Mouse (Mus musculus) megakaryocyte-erythroid progenitor cell, adult 5-6 weeks (primary cell): ENCODE data around the gene Trim71. TPM values are rescaled to one million over a fixed set of nuclear protein-coding genes. Genes with fewer than 3 reads are reported as not detected.
"Not testable (repeated sequence)": the region's sequence is repeated elsewhere in the genome, so short reads cannot be mapped to it uniquely, and the experiment has no call there.

ENCODE experiments used
- ATAC-seq: replicated peaks from 2 replicates; pipeline ENCODE4 v1.8.0; 2016; ENCODE audit warnings: mild to moderate bottlenecking, inconsistent platforms; ENCODE audit not compliant: severe bottlenecking, poor library complexity, low FRiP score, low TSS enrichment
- total RNA-seq, 2 experiments: library from RNA; stranded (forward) in 1 of 2; stranded (reverse) in 1 of 2; fragments of 200-1000, 215-1000 nt in 1 of 2; fragments of >200 nt in 1 of 2; fragmentation: Nextera tagmentation in 1 of 2; gene quantifications; 2 replicates each; pipeline ENCODE4 v1.2.3; 2014 to 2017

Trim71 gene
- total RNA-seq, 2 experiments from 2014 or later = not detected

DNA sequence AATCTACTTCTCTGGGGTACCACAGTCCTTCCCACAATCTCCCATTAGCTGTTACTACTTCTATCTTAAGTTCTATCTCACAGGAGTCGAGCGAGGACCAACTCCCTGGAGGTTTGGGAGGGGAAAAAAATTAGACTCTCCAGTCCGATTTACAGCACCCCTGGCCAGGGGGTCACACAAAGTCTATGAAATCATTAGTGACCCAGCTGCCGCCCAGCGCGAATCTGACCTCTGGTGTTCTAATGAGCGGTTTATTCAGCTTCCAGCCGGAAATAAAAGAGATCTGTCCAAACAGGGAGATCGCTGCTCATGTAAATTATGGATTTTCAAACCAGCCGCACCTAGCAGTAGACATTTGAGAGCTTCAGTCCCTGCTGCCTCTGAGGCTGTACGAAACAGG is 32.9 kb downstream of the Trim71 start:
- ATAC-seq = no peak

DNA sequence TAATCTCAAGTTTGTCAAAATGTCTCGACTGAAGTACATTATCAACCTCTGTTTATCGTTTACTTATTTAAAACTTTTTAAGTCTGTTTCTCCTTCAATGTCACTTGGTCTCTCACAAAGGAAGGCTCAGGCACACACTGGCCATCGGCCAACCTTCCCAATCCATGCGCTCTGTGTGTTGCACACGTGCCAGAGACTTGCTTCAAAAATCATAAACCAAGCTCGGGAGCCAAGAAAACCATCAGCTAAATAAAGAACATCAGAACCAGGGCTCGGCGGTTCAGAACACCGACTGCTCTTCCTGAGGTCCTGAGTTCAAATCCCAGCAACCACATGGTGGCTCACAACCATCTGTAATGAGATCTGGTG is 35.5 kb downstream of the Trim71 start:
- ATAC-seq = no peak

GRCm38 (mm10) chr9:114527992-114528679 is 36.0 kb downstream of the Trim71 start:
- ATAC-seq = no peak; the same call in 1 of the 2 replicates

DNA sequence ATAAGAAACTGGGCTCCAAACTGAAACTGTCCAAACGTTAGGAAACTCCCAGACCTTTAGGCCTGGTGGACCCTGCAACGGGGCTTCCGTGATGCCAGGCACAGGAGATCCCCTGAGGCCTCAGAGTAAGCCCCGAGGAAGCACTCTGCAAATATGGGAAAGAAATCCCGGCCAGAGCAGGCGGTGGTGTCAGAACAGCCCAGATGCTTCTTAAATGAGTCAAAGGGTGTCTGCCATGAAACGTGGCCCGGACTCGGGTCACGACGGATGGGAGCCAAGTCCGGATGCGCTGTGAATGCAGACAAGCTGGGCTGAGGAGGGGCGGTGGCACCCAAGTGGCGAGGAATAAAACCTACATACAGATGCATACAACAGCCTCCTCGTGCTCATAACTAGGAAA is 37.1 kb downstream of the Trim71 start:
- peak; percentile 51 for ATAC-seq

DNA sequence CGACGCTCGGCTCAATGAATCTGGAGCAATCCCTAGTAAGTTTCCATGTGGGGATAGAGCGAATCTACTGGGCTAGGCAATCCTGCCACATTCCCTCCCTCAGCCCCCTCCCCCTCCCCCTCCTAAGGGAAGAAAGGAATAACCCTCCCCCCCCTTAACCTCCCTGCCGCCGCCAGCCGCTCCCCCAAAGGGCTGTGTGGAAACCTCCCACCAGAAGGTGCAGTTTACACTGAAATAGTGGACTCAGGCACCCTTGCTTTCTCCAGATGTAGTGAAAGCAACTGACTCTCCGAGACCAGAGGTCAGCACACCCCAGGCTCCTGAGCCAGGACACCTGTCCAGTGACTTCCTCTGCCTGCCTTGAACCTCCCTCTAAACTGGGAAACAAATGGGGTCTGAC is 37.6 kb downstream of the Trim71 start:
- no peak for ATAC-seq

GRCm38 (mm10) chr9:114525891-114526290 is 38.3 kb downstream of the Trim71 start:
- ATAC-seq = no peak

GRCm38 (mm10) chr9:114525073-114525633 is 39.0 kb downstream of the Trim71 start:
- ATAC-seq = no peak

- ATAC-seq = no peak
Measured at GRCm38 (mm10) chr9:114522501-114522900, 41.7 kb downstream of the Trim71 start.

GRCm38 (mm10) chr9:114522041-114522440 is 42.1 kb downstream of the Trim71 start:
- ATAC-seq = no peak

DNA sequence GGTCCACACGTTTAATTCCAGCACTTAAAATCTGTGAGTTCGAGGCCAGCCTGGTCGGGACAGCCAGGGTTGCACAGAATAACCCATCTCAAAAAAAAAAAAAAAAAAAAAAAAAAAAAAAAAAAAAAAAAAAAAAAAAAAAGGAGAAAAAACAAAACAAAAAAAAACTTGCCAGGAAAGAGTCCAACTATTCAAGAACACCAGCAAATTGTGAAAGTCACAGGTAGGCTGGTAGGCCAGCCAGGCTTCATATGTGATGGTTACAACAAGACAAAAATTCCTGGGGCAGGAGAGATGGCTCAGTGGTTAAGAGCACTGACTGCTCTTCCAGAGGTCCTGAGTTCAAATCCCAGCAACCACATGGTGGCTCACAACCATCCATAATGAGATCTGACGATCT is 43.6 kb downstream of the Trim71 start:
- ATAC-seq = not testable (repeated sequence)

- ATAC-seq = no peak
Measured at GRCm38 (mm10) chr9:114518812-114519477, 45.2 kb downstream of the Trim71 start.

GRCm38 (mm10) chr9:114517924-114518497 is 46.2 kb downstream of the Trim71 start:
- ATAC-seq = no peak

- ATAC-seq = no peak; the same call in 1 of the 2 replicates
Measured at GRCm38 (mm10) chr9:114515364-114515763, 48.8 kb downstream of the Trim71 start, which contains the start of gene C130032M10Rik. TSS of gene C130032M10Rik (plus strand) at chr9:114515697.

DNA sequence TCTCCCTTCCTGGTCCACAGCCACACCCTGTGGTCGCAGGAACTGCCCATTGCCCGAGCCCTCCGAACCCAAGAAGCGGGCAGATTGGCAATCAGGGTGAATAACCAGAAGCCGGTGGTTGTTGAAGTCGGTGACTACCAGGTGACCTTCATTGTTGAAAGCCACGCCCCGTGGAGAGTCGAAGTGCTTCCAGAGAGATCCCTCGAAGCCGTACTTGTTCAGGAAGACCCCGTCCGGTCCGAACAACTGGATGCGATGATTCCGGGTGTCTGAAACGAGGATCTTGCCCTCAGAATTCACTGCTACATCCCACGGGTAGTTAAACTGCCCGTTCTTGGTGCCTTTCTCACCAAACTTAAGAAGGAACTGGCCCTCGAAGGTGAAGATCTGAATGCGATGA is 51.3 kb downstream of the Trim71 start:
- ATAC-seq = no peak

DNA sequence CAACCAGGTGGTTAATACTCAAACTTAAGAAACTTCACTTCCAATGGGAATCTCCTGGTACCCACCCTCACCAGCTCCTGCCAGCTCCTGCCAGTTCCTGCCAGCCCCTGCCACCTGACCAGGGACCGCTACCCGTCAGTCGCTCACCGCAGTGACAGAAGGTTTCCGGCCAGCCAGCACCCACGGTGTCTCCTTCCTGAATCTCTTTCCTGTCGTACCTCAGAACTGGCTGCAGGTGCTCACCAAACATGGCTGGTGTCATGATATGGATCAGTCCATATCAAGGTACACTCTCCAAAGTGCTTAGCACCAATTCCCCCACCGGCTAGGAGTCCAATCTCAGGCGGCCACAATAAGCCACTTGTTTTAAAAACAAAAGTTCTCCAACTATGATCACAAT is 54.4 kb downstream of the Trim71 start:
- ATAC-seq = no peak

- ATAC-seq = no peak
Measured at GRCm38 (mm10) chr9:114507421-114507820, 56.7 kb downstream of the Trim71 start.

GRCm38 (mm10) chr9:114506564-114506963 is 57.6 kb downstream of the Trim71 start:
- ATAC-seq = no peak

DNA sequence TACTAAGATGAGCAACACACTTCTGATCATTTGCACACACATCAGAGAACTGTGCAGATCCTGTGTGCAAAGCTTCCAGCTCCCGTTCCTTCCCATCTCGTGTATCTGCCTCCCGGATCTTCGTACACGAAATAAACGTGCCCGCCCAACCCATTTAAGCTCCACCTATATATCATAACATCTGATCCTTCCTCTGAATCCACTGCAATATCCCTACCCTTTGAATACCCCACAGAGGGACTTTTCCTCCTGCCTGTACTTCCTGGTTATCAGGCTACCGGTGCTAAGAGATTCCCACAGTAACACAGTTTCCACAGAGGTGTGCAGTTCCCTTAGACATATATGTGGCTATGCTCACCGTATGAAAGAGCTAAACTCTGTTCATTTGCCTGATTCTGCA is 59.4 kb downstream of the Trim71 start, which contains the start of gene Ccr4:
Gene Ccr4, minus strand, starts transcription at position 101 of the 400 bp plus-strand sequence.
- ATAC-seq = no peak

- ATAC-seq = peak; percentile 29; the same call in 1 of the 2 replicates
Measured at GRCm38 (mm10) chr9:114502711-114503427, 61.3 kb downstream of the Trim71 start.

DNA sequence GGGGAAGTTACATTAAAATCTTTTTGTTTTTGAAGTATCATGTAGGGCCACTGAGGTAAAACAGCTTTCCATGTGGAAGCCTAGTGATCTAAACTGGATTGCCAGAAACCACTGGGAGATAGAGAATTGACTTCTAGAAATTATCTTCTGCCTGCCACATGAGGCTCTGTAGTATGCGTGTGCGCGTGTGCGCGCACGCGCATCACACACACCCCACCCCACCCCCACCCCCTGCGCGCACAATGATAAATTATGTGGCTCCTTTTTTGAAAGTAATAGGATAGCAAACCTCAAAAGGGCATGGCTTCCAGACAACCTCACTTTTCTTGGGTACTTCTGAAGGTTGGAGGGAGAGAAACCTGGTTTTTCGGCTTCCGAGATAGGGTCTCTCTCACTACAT is 62.3 kb downstream of the Trim71 start:
- no peak for ATAC-seq
